Mouse (Mus musculus) forebrain, embryonic 11.5 days (tissue): ENCODE results near the gene Slc12a5. TPM values are rescaled to one million over a fixed set of nuclear protein-coding genes. Genes with fewer than 3 reads are reported as not detected.

Experiments used
- ATAC-seq: fragments of 200-750 bp; cut with Nextera tagmentation; replicated peaks from 2 replicates; pipeline ENCODE4 v1.8.0; 2017; ENCODE audit warnings: moderate TSS enrichment; ENCODE audit not compliant: low FRiP score
- DNase-seq: peaks from one replicate; pipeline ENCODE4 v3.0.0-alpha.2; 2017; ENCODE audit warnings: low spot score
- H3K27ac ChIP-seq: fragments of 300-500 bp; sonication (generic); 2 replicates; pipeline ENCODE4 v1.5.1; 2014; ENCODE audit warnings: low read depth, low read length
- H3K27me3 ChIP-seq: fragments of 300-500 bp; sonication (generic); 2 replicates; pipeline ENCODE4 v1.6.1; 2014; ENCODE audit warnings: mild to moderate bottlenecking, low read length, mixed read lengths; ENCODE audit not compliant: control insufficient read depth, insufficient read depth
- H3K36me3 ChIP-seq: fragments of 300-500 bp; sonication (generic); 2 replicates; pipeline ENCODE4 v1.6.1; 2014; ENCODE audit warnings: mild to moderate bottlenecking, low read length, moderate library complexity, mixed read lengths; ENCODE audit not compliant: control insufficient read depth, insufficient read depth
- H3K4me1 ChIP-seq: fragments of 300-500 bp; sonication (generic); replicated peaks from 2 replicates; pipeline ENCODE4 v1.6.1; 2014; ENCODE audit warnings: low read length, mixed read lengths; ENCODE audit not compliant: control insufficient read depth, insufficient read depth
- H3K4me2 ChIP-seq: fragments of 300-500 bp; sonication (generic); 2 replicates; pipeline ENCODE4 v1.6.1; 2014; ENCODE audit warnings: low read depth, mild to moderate bottlenecking, low read length, moderate library complexity, mixed read lengths; ENCODE audit not compliant: severe bottlenecking
- H3K4me3 ChIP-seq: fragments of 300-500 bp; sonication (generic); 2 replicates; pipeline ENCODE4 v1.5.1; 2014; ENCODE audit warnings: low read depth, low read length
- H3K9ac ChIP-seq: fragments of 300-500 bp; sonication (generic); 2 replicates; pipeline ENCODE4 v1.6.1; 2014; ENCODE audit warnings: low read length
- H3K9me3 ChIP-seq: fragments of 300-500 bp; sonication (generic); 2 replicates; pipeline ENCODE4 v1.6.1; 2016; ENCODE audit warnings: low read length, mixed read lengths; ENCODE audit not compliant: control insufficient read depth
- WGBS: fragments of 180-500 bp; shearing (Covaris S2); extraction: QIAGEN DNeasy Blood & Tissue Kit; methylation state at CpG from one replicate; pipeline ENCODE4 v1.1.7; 2014; 5-methylcytosine and 5-hydroxymethylcytosine counted together
- polyA plus RNA-seq: library from polyadenylated mRNA; unstranded; fragments of >200 nt; fragmentation: Nextera tagmentation; extraction: Ambion mirVana; gene quantifications from 2 replicates; pipeline ENCODE4 v1.2.1, GENCODE M21; 2014

Gene Slc12a5
- polyA plus RNA-seq, 1 experiment from 2014 or later: 2.6 TPM

GRCm38 (mm10) chr2:164994659-164995428, 34.2 kb downstream of the Slc12a5 start:
- H3K4me1 ChIP-seq: peaks cover 8% of the 10 kb centered on the region
- H3K27ac ChIP-seq: no peak overlapping the region
- H3K4me2 ChIP-seq: no peak overlapping the region
- DNase-seq (no peak), ATAC-seq (no peak)
- H3K4me3 ChIP-seq: no peak overlapping the region
- no peaks in the 10 kb centered on the region for H3K9me3 ChIP-seq
- H3K27me3 ChIP-seq: peaks cover 33% of the 10 kb centered on the region
- no peaks in the 10 kb centered on the region for H3K36me3 ChIP-seq
- no peak overlapping the region for H3K9ac ChIP-seq
- 64% methylated on average over 21 of the region's 21 CpGs for WGBS

GRCm38 (mm10) chr2:164995976-164996375, 35.4 kb downstream of the Slc12a5 start:
- WGBS: 65% methylated on average over 11 of the region's 11 CpGs
- Histone ChIP-seq H3K4me3 (no peak overlapping the region), H3K9me3 (no peaks in the 10 kb centered on the region), H3K36me3 (peaks cover 4% of the 10 kb centered on the region; the same call in 1 of the 2 replicates), H3K27ac (no peak overlapping the region), H3K9ac (no peak overlapping the region), H3K4me2 (no peak overlapping the region), H3K4me1 (peaks cover 8% of the 10 kb centered on the region), H3K27me3 (peaks cover 33% of the 10 kb centered on the region)
- ATAC-seq (no peak), DNase-seq (no peak)

- ATAC-seq (no peak), DNase-seq (no peak)
- 8% methylated on average over 48 of the region's 49 CpGs for WGBS
- Histone ChIP-seq H3K27me3 (peaks cover 33% of the 10 kb centered on the region), H3K9ac (no peak overlapping the region), H3K27ac (no peak overlapping the region), H3K4me3 (peak overlapping the region; percentile 11), H3K36me3 (peaks cover 12% of the 10 kb centered on the region), H3K4me1 (peaks cover 8% of the 10 kb centered on the region), H3K4me2 (peak overlapping the region; percentile 34; the same call in 1 of the 2 replicates), H3K9me3 (no peaks in the 10 kb centered on the region)
These were observed 36.5 kb downstream of the Slc12a5 start for GRCm38 (mm10) chr2:164996848-164997720.

GRCm38 (mm10) chr2:164997721-164998428, 37.3 kb downstream of the Slc12a5 start:
- 1% methylated on average over 51 of the region's 52 CpGs for WGBS
- no peaks in the 10 kb centered on the region for H3K9me3 ChIP-seq
- no peak for ATAC-seq
- peaks cover 8% of the 10 kb centered on the region for H3K4me1 ChIP-seq
- peaks cover 33% of the 10 kb centered on the region for H3K27me3 ChIP-seq
- H3K27ac ChIP-seq: no peak overlapping the region
- H3K4me2 ChIP-seq: peak overlapping the region; percentile 34; the same call in 1 of the 2 replicates
- peaks cover 20% of the 10 kb centered on the region for H3K36me3 ChIP-seq
- peak overlapping the region; percentile 27; the same call in 1 of the 2 replicates for H3K9ac ChIP-seq
- DNase-seq: no peak
- peak overlapping the region; percentile 11 for H3K4me3 ChIP-seq

GRCm38 (mm10) chr2:165001958-165002357, 41.4 kb downstream of the Slc12a5 start:
- Histone ChIP-seq H3K27ac (no peak overlapping the region), H3K4me1 (peaks cover 8% of the 10 kb centered on the region), H3K27me3 (peaks cover 24% of the 10 kb centered on the region), H3K9ac (no peak overlapping the region), H3K36me3 (peaks cover 34% of the 10 kb centered on the region), H3K4me2 (no peak overlapping the region), H3K9me3 (no peaks in the 10 kb centered on the region), H3K4me3 (no peak overlapping the region)
- DNase-seq (peak; percentile 48), ATAC-seq (no peak)
- 90% methylated on average over 13 of the region's 13 CpGs for WGBS

- 0 out of 2 replicates have a peak, but pooled peaks cover 1% of the 10 kb centered on the region for H3K4me1 ChIP-seq
- no peak overlapping the region for H3K4me3 ChIP-seq
- H3K9me3 ChIP-seq: no peaks in the 10 kb centered on the region
- no peak overlapping the region for H3K27ac ChIP-seq
- peaks cover 12% of the 10 kb centered on the region for H3K27me3 ChIP-seq
- no peak overlapping the region for H3K9ac ChIP-seq
- peaks cover 42% of the 10 kb centered on the region for H3K36me3 ChIP-seq
- DNase-seq (peak; percentile 39), ATAC-seq (no peak)
- 83% methylated on average over 3 of the region's 3 CpGs for WGBS
- H3K4me2 ChIP-seq: no peak overlapping the region
These were observed 42.5 kb downstream of the Slc12a5 start for GRCm38 (mm10) chr2:165003108-165003507.

- Histone ChIP-seq H3K27ac (no peak overlapping the region), H3K4me2 (no peak overlapping the region), H3K9me3 (no peaks in the 10 kb centered on the region), H3K9ac (no peak overlapping the region), H3K4me3 (no peak overlapping the region), H3K4me1 (no peaks in the 10 kb centered on the region), H3K27me3 (peaks cover under 1% of the 10 kb centered on the region), H3K36me3 (peaks cover 52% of the 10 kb centered on the region)
- peak; percentile 37 for DNase-seq
- no peak for ATAC-seq
- WGBS: 86% methylated on average over 10 of the region's 10 CpGs
These were observed 43.6 kb downstream of the Slc12a5 start for GRCm38 (mm10) chr2:165004237-165004636.

GRCm38 (mm10) chr2:165006813-165007212, 46.2 kb downstream of the Slc12a5 start:
- ATAC-seq: no peak
- peaks cover 56% of the 10 kb centered on the region for H3K36me3 ChIP-seq

More at GRCm38 (mm10) chr2:165006813-165007212, 46.2 kb downstream of the Slc12a5 start:
- WGBS: 94% methylated on average over 4 of the region's 4 CpGs
- no peaks in the 10 kb centered on the region for H3K9me3 ChIP-seq
- H3K27ac ChIP-seq: no peak overlapping the region
- no peaks in the 10 kb centered on the region for H3K27me3 ChIP-seq
- H3K4me1 ChIP-seq: no peaks in the 10 kb centered on the region
- H3K9ac ChIP-seq: no peak overlapping the region
- no peak for DNase-seq
- no peak overlapping the region for H3K4me2 ChIP-seq
- H3K4me3 ChIP-seq: no peak overlapping the region
